Mouse (Mus musculus): ENCODE data around the gene Grb10.

DNA sequence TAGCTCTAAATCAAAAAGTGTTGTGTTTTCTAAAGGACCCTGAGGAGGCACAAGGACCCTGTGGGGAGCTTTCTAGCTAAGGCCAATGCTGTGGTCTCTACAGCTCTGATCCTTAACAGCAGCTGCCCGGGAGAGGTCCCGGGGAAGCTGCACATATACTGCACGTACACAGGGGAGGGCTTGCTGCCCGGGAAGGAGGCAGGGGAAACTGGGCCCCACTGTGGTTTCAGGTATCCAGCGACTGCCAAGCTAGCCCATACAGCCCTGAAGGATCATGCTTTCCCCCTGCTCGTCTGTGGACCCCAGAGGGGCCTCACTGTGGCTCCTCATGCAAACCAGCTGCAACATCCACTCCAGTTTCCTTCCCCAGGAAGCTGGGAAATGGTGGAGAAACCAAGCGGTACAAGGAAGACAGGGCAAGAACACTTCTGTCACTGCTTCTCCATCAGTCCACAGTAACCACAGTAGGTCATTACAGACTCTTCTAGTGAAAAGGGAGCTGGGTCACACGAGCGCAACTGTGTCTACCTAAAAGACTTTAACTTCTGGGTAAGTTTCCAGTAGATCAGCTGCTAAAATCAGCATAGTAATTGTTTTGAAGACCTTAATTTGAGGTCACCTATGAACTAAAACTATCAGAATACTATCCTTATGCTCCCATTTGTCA is 90.0 kb downstream of the Grb10 start:
- TF ChIP-seq EP300 (IDR thresholded peaks at IDR 0.05; ENCODE audit: low read depth): no peak
- TF ChIP-seq CTCF (IDR thresholded peaks at IDR 0.05; ENCODE audit: low read depth): no peak
